Mouse (Mus musculus) left cerebral cortex, postnatal 25 days (tissue): ENCODE measurements around the gene Srrm3. TPM values are rescaled to one million over a fixed set of nuclear protein-coding genes. Genes with fewer than 3 reads are reported as not detected.
A peak's percentile ranks its signal among the peaks of the same experiment; 100 is the strongest.

Experiments
- DNase-seq, 2 experiments: peaks; one replicate each; pipeline ENCODE4 v3.0.0; 2022; ENCODE audit warnings: low spot score in 2 of 2, mixed read lengths in 1 of 2
- intact Hi-C: fragments of 180-260 bp; cut with DNase I; formaldehyde crosslinking; loops from one replicate; pipeline ENCODE4 v1.15.1; 2025
- total RNA-seq, 2 experiments: library from RNA; stranded (reverse); gene quantifications; 2 replicates each; pipeline ENCODE4 v1.2.3; 2021

The Srrm3 gene
- 10 to 100 TPM; 85.4 to 98.1 TPM for total RNA-seq

DNA sequence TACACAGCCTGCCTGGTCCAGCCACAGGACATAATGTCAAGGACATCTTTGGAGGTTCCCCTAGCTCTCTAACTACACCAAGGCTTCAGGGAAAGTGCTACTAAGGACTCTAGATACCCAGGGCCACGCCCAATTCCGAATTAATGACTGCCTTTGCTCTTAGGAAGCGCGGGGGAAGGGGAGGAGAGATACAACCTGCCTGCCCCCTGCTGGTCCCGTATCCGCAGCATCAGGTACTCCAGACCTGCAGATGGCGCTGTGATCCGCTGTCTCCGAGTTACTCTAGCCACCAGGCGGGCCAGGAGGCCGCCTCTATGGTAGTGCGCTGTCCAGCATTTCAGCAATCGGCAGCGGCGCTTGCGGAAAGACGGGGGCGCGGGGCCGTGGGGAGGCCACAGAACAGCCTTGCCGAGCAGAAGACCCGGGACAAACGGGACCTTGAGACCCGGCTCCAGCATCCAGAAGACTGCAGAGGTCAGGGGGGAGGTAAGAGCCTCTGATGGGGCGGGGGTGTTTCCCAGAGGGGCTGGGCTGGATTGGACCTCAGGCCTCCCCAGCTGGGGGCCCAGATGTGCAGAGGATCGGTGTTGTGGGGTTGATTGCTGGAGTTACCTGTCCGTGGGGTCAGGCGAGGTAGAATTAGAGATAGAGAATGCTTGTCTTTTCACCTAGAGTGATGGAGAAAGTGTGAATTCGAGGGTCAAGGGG lies at the start of gene Srrm3:
TSS of gene Srrm3 (plus strand) at position 336 of the 708 bp plus-strand sequence.
- intact Hi-C loops = loop anchor here (1.0 to 2.0 kb wide), 2 partner anchors 28 to 44 kb away; no protein-coding TSS in a partner anchor
- DNase-seq = peak; percentile 89 to 95

DNA sequence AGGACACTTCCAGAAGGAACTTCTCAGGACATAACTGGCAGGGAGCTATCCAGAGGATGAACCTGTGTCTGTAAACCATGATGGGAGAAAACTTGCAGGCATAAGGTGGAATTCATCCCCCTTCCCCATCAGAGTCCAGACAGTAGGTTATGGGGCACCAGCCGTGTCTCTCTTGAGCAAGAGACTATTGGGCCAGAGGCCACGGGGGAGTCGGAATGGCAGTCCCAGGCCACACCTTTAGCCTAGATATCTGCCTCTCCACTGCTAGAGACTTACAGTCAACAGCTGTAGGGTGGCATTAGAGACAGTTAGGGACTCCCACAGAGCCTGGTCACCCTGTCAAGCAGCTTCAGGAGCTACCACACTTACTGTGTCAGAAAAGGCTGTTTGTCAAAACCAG lies 44.8 kb upstream of the Srrm3 start:
- DNase-seq = no peak
- intact Hi-C loops = loop anchor here (2.0 to 5.0 kb wide), 3 partner anchors 131 to 365 kb away; no protein-coding TSS in a partner anchor

GRCm38 (mm10) chr5:135763526-135763925 lies 43.2 kb upstream of the Srrm3 start:
- peak; percentile 66 to 75 for DNase-seq
- intact Hi-C loops = loop anchor here (1.0 to 5.0 kb wide), 4 partner anchors 133 to 366 kb away; no protein-coding TSS in a partner anchor

DNA sequence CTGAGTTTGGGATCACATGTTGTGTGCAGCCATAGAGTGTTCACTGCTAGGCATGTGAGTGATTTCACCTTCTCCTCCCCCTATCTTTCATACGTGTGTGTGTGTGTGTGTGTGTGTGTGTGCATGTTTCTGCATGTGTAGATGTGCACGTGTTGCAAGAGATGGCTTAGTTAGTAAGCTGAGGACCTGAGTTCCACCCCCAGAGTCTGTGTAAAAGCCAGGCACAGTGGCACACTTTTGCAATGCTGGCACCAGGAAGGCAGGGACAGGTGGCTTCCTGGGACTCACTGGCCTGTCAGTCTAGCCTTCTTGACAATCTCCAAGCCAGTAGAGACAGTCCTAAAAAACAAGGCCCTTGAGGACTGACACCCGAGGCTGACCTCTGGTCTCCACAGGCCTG lies 41.7 kb upstream of the Srrm3 start:
- intact Hi-C loops = loop anchor here (5.0 kb wide), 1 partner anchor 368 kb away; no protein-coding TSS in a partner anchor

GRCm38 (mm10) chr5:135772519-135772918 lies 34.2 kb upstream of the Srrm3 start:
- intact Hi-C loops = no loop called here
- no peak for DNase-seq

More for the DNA sequence above, 41.7 kb upstream of the Srrm3 start:
- DNase-seq = no peak

DNA sequence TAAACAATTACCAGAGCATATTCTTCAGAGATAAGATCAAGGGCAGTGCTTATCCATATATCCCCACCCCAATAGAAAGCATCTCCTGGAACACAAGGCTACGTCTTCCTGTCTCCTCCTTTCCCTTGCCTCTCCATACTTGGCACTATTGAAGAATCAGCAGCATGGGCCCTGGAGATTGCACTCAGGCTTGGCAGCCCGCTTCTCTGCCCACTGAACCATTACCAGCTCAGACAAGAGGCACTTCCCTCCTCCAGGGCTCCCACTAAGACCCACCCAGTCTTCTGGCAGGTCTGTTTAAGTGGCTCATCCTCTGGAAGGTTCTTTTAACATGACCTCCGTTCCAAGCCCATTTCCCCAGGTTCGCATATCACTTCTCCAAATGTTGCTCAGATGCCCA lies 30.1 kb upstream of the Srrm3 start:
- intact Hi-C loops = loop anchor here (5.0 kb wide), 1 partner anchor 384 kb away; the partner anchor contains the start of gene Pom121
- DNase-seq = no peak

DNA sequence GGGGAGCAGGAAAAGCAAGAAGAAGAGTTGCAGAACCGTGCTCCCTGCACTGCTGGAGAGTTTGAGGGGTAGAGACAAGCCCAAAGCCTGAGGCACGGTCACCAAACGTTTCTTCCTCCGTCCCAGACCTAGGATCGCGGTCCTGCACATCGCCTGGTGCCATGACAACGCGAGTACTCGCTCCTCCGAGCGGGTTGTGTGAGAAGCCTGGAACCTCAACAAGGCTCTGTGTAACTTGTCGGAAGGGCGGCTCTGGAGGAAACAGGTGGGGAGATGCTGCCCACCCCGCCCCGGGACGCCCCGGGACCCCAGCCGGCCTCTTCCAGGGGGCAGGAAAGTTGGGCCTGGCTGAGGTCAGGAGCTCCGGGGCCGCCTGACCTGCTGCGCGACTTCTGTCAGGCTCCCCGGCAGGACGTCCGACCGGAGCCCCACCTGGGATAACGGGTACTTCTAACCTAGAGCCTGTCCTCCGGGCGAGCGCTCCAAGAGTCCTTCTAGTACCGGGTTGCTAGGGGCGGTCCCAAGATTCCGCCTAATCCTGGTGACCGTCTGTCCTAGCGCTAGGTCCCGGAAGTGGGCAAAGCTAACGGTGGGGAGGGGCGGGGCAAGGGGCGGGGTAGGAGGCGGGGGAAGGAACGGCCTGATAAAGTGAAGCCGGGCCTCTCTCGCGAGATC lies 28.8 kb upstream of the Srrm3 start, which contains the start of gene Styxl1:
TSS of gene Styxl1 (minus strand) at position 590 of the 675 bp plus-strand sequence.
- no peak for DNase-seq
- intact Hi-C loops = loop anchor here (5.0 kb wide), 1 partner anchor 386 kb away; the partner anchor contains the start of gene Pom121

DNA sequence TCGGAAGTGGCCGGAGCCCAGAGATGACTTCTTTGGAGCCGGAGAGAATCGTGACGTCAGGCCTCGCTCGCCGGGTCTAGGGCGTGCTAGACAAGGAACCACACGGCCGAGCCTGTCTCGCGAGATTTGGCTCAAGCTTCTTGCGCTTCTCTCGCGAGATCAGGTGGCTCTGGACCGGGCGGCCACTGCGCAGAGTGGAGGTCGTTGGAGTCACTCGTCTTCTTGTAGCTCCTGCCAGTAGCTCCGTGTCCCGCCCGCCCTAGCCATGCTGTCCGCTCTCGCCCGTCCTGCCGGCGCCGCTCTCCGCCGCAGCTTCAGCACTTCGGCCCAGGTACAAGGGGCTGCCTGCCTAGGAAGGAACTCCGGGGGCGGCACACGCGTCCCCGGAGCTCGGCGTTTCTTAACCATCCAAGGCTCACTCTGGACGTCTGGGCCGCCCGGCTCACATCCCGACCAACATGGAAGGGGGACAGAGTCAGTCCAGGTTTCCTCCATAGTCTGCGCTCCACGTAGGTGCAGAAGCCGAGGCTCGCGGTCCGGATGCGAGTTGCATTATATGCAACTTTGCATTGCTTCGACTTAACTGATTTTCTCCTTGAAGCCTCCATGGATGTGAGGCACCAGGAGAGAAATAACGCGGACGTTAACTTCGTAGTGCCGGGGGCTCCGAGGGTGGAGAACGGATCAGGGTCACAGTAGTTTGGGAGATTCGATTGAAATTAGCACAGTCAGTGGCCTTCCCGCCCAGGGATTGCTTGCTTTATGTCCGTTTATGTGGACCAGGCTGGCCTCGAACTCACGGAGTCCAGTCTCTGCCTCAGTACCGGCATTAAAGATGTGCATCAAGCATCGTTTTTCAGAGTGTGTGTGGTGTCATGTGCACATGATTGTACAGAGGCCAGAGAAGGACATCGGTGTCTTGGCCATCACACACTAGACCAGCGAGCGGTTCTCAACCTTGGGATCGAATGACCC lies 27.9 kb upstream of the Srrm3 start, which contains the start of gene Mdh2:
TSS of gene Mdh2 (plus strand) at position 10 of the 975 bp plus-strand sequence.
- peak; percentile 100 for DNase-seq
- intact Hi-C loops = loop anchor here (5.0 kb wide), 1 partner anchor 386 kb away; the partner anchor contains the start of gene Pom121

DNA sequence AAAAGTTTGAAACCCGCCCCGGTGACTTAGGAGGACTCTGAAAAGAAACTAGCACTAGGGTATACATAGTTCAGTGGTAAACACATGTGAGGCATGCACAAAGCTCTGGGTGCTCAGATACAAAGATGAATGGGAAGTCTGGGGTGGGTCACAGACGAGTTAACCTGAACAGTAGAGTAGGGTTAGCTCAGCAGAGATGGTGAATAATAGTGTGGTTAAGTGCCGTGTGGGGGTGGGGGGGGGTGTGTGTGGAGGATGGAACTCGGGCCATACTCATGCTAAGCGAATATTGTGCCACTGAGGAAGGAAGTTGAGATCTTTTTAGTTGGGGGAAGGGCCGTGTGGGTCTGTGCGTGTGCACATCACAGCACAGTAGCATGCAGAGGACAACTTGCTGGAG lies 26.4 kb upstream of the Srrm3 start:
- no peak for DNase-seq
- intact Hi-C loops = no loop called here

DNA sequence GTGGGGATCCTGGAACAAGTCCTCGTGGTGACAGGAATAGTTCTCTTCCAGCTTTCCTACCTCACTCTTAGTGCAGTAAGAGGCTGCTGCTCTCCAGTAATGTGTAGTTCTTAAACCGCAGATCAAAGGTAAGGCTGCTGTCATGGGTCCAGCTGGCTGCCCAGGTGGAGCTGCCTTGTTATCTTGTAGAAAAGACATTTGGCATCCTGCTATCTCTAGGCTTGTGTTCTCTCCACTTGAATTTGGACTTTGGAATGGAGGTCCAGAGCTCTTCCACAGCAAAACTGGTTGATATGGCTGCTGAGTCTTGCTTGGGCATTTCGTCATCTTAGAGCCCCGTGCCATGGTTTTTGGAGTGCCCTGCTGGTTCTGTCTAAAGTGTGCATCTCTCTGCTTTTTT lies 23.8 kb upstream of the Srrm3 start:
- DNase-seq = no peak
- intact Hi-C loops = no loop called here

DNA sequence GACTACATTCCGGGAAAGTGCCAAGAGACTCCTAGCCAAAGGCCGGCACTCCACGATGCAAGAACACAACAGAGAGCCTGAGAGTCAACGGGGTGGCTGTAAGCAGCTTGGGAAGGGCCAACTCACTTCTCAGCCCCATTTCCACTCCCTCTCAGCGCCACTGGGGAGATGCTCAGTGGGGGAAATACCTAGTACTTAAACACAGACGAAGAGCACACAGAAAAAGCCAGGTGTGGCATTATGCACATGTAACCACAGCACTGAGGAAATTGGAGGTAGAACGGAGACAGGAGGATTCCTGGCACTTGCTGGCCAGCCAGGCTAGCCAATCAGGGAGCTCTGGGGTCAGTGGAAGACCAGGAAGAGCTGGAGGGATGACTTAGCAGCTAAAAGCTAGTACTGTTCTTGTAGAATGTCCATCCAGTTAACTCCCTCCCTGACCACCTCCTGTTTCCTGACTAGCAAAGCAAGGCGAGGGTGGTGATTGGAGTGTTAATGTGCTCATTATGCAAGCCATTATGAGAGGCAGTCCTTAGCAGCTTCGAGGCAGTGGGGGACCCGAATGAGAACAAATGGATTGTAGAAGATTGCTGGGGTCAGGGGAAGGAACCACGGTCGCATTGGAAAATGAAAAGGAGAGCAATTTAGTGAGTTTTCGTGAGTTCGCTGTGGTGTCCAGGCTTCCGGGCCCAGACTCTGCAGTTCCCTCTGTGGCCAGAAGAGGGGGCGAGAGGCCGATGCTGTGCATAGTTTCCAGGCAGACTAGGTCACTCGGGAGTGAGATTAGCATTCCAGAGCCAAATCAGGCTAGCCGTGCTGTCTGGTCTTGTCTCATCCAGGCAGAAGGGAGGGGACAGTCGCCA lies 12.5 kb upstream of the Srrm3 start:
- intact Hi-C loops = loop anchor here (1.0 kb wide), 1 partner anchor 61 kb away; no protein-coding TSS in a partner anchor
- DNase-seq = peak; percentile 90 to 93

- intact Hi-C loops = loop anchor here (1.0 kb wide), 1 partner anchor 60 kb away; no protein-coding TSS in a partner anchor
These were observed 11.9 kb upstream of the Srrm3 start for GRCm38 (mm10) chr5:135794859-135795181.

GRCm38 (mm10) chr5:135799746-135800145 lies 6.9 kb upstream of the Srrm3 start:
- DNase-seq = no peak
- intact Hi-C loops = no loop called here

More at GRCm38 (mm10) chr5:135794859-135795181, 11.9 kb upstream of the Srrm3 start:
- no peak for DNase-seq

DNA sequence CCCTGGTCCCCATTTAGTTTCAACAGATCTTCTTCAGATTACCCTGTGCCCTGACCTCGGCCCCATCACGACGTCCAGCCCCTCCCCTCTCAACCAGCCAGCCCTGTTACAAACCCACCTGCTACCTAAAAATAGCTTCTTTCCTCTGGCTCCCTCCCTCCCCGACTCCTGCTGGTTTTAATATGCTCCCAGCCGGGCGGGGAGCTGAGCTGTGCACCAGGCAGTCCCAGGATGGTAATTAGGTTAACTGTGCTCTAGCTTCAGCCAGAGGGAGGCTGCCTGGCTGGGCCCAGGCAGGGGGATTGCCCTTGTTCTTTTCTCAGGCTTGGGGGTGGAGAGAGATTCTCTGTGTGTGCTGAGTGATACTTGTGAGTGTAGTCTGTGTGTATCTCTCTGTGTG lies 5.8 kb upstream of the Srrm3 start:
- no peak for DNase-seq
- intact Hi-C loops = no loop called here

DNA sequence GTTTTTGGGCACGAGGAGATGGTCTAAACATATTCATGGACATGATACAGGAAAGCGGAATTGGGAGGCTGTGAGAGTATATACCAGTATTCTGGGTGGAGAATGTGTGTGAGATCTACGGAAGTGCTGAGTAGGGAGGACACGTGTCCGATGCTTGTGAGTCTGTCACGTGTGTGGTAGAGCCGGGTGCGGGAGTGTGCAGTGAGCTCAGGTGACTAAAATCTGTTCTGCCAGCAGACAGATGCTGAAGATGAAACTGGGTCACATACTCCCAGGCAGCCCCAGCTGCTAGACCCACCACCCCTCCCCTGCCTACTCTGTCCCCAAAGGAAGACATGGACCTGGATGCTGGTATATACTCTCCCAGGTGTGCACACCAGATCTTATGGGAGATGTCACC lies 4.0 kb upstream of the Srrm3 start:
- peak; percentile 27 to 56 for DNase-seq
- intact Hi-C loops = no loop called here

- DNase-seq = no peak
- intact Hi-C loops = no loop called here
These were observed 3.6 kb upstream of the Srrm3 start for GRCm38 (mm10) chr5:135803135-135803534.

GRCm38 (mm10) chr5:135803676-135804075 lies 3.0 kb upstream of the Srrm3 start:
- intact Hi-C loops = no loop called here
- DNase-seq = no peak

- no peak for DNase-seq
- intact Hi-C loops = no loop called here
These were observed 2.0 kb upstream of the Srrm3 start for GRCm38 (mm10) chr5:135804735-135805134.
